Mouse (Mus musculus) G1E (cell line): ENCODE results near the gene Il34.

ENCODE experiments used
- CTCF ChIP-seq: IDR thresholded peaks from 2 replicates; pipeline ENCODE4 v1.5.1; 2012; ENCODE audit warnings: low read depth, low read length, inconsistent platforms, mixed read lengths
- GATA1 ChIP-seq: IDR thresholded peaks from 2 replicates; pipeline ENCODE4 v1.6.1; 2012; ENCODE audit warnings: borderline replicate concordance, low read length, inconsistent platforms, mixed read lengths

GRCm38 (mm10) chr8:110722414-110723011, 83.2 kb downstream of the Il34 start:
- TF ChIP-seq CTCF = no peak
- TF ChIP-seq GATA1 = no peak
